Mouse (Mus musculus): ENCODE results near the gene Dnah5. TPM values are rescaled to one million over a fixed set of nuclear protein-coding genes. Genes with fewer than 3 reads are reported as not detected.

Dnah5 gene
- polyA plus RNA-seq (2014; fragmentation: Nextera tagmentation; extraction: Ambion mirVana): 0.01 TPM in 1 of 2 replicates, not detected in the other

DNA sequence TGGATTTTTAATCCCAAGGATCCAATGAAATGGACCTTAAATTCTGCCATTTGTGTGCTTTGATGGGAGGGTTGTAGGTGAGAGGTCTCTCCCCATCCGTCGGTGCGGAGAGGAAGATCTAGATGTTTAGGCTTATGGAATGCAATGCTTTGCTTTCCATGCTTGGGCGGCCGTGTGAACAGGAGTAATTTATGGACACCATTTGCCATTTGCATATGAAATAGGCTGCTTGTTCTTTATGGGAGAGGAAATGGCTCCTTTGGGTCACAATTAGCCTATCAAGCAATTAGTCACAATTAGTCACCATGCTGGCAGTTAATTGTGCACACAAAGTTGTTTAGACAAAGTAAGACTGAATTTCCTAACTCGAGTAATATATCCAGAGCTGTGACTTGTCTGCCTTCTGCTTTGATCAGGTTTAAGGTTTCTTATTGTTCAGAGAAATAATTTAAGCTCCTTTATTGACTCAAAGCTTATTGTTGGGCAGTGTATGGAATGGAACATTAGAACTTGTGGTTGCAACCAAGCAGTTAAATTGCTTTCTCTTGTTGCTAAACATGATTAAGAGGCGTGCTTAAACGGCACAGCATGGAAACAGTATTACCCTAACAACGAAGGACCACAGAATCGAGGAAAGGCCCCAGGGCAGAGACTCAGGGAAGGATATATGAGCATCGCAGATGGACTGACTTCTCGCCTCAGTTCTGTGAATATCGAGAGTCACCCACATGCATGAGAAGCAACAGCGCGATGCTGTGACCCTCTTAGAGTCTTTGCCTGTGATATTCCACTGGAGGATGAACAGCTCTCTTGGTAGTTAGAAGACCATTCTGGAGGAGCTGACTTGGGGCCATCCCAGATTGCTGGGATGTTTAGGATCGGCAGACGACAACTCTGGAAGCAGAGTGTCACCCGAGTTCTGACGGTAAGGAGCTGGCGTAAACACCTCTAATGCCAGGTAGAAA, at the start of gene Dnah5:
Dnah5 (plus strand) TSS at position 642 of the 965 bp plus-strand sequence.
- Histone ChIP-seq H3K27me3 (ENCODE audit: insufficient read depth, low read length) (no peaks in the 10 kb centered on the region), H3K9ac (no peak within 1 kb of the TSS), H3K27ac (ENCODE audit: low read depth) (no peak within 1 kb of the TSS), H3K4me2 (no peak within 1 kb of the TSS), H3K9me3 (ENCODE audit: low read depth, low read length) (no peaks in the 10 kb centered on the region), H3K4me3 (ENCODE audit: low read depth, low read length) (no peak within 1 kb of the TSS), H3K36me3 (ENCODE audit: insufficient read depth) (no peaks in the 10 kb centered on the region), H3K4me1 (ENCODE audit: insufficient read depth) (no peaks in the 10 kb centered on the region)
- no peak for TF ChIP-seq CTCF (IDR thresholded peaks at IDR 0.05; ENCODE audit: low read depth)
- 82% methylated on average over 20 of the region's 20 CpGs for WGBS
- DNase-seq (no peak), ATAC-seq (ENCODE audit: insufficient read depth) (no peak)

DNA sequence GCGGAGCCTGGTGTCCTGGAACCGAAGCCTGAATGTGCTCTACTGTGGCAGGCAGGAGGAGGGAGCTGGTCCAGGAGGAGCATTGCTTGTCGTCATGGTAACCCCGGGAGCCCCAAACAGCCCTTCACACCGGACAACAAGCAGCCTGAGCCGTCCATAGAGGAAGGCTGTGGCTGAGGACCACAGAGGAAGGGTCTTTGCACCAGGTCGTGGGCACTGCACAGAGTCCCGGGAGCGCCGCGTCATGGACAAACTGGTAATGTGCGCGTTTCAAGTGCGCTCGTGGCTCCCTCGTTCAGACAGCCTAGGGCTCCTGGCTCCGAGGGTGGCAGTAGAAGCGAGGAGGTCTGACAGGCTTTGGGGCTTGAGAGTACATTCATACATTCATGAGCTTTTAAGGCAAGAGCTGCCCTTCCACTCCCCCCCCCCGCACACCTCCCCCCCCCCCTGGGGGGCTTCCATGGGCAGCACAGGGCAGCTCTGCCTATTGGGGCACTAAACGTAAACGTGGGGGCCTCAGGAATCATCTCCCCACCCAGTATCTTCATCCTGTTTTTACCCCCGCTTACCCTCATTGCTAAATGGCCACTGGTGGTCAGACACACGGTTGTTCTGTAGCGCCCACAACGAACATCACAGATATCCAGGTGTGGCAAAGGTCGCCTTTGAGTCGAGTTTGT, 48.6 kb upstream of the Dnah5 start:
- Histone ChIP-seq H3K4me1 (ENCODE audit: insufficient read depth) (0 out of 2 replicates have a peak, but pooled peaks cover 4% of the 10 kb centered on the region), H3K36me3 (ENCODE audit: insufficient read depth) (no peaks in the 10 kb centered on the region), H3K27ac (ENCODE audit: low read depth) (no peak overlapping the region), H3K9me3 (ENCODE audit: low read depth, low read length) (no peaks in the 10 kb centered on the region), H3K4me2 (peak overlapping the region; percentile 63), H3K27me3 (ENCODE audit: insufficient read depth, low read length) (peaks cover 5% of the 10 kb centered on the region; the same call in 1 of the 2 replicates), H3K9ac (no peak overlapping the region), H3K4me3 (ENCODE audit: low read depth, low read length) (peak overlapping the region; percentile 24)
- DNase-seq (peak; percentile 63), ATAC-seq (ENCODE audit: insufficient read depth) (peak; percentile 58)
- TF ChIP-seq CTCF (IDR thresholded peaks at IDR 0.05; ENCODE audit: low read depth): peak; percentile 44
- 9% methylated on average over 26 of the region's 27 CpGs for WGBS

DNA sequence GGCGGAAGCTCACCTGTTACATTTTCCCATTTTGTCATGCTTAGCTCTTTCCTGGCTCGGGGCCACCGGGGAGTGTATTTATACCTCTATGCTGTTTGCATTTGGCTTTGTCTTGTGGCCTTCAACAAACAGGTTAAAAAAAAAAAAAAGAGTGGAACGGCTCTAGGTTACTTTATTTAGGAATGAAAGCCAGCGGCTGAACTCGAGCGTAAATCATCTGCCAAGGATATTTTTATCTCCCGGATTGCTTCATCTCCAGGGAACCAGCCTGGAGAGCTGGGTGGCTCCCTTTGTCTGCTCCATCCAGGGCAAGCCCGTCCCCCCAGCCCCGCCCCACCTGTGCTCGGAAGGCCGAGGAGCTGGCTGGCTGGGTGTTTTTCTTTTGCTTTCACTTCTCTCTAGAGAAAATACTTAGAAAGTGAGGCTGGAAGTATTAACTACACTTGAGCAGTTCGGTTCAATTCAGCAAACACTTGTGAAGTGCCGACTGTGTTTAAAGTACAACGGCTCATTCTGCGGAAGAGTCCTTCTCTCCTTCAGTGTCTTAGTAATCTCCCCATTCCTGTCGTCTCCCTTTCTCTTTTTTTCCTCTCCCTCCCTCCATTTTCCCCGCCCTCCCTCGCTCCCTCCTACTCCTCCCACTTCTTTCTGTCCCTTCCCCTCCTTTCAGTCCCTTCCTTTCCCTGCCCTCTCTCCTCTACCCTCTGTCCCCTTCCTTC, 44.6 kb upstream of the Dnah5 start:
- peak overlapping the region; percentile 51 for H3K9ac ChIP-seq
- DNase-seq: peak; percentile 76
- WGBS: 2% methylated on average over 19 of the region's 19 CpGs
- no peak for TF ChIP-seq CTCF (IDR thresholded peaks at IDR 0.05; ENCODE audit: low read depth)
- peaks cover 5% of the 10 kb centered on the region; the same call in 1 of the 2 replicates for H3K27me3 ChIP-seq (ENCODE audit: insufficient read depth, low read length)
- H3K9me3 ChIP-seq (ENCODE audit: low read depth, low read length): no peaks in the 10 kb centered on the region
- H3K36me3 ChIP-seq (ENCODE audit: insufficient read depth): no peaks in the 10 kb centered on the region
- peak overlapping the region; percentile 42 for H3K4me3 ChIP-seq (ENCODE audit: low read depth, low read length)
- H3K4me1 ChIP-seq (ENCODE audit: insufficient read depth): 0 out of 2 replicates have a peak, but pooled peaks cover 4% of the 10 kb centered on the region
- H3K4me2 ChIP-seq: peak overlapping the region; percentile 57
- peak; percentile 94 for ATAC-seq (ENCODE audit: insufficient read depth)
- H3K27ac ChIP-seq (ENCODE audit: low read depth): peak overlapping the region; percentile 61; the same call in 1 of the 2 replicates

DNA sequence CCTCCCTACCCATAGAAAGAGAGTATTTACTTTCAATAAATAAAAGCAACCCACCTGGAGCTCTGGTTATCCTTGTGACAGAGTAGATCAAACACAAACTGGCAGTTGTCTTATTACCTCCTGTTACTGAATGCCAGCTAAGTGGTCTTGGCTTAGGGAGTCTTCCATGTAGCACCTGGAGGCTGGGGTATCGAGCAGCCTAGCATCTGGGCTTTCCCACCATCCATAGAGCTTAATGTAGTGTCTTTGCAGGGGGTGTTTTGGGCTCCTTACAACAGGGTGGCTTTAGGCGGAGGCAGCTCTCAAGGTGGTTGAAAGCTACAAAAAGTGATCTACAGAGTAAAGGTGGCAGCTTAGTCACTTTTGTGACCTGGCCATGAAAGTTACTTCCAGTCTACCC, 41.3 kb upstream of the Dnah5 start:
- Histone ChIP-seq H3K4me2 (no peak overlapping the region), H3K4me3 (ENCODE audit: low read depth, low read length) (no peak overlapping the region), H3K9me3 (ENCODE audit: low read depth, low read length) (no peaks in the 10 kb centered on the region), H3K27ac (ENCODE audit: low read depth) (no peak overlapping the region), H3K4me1 (ENCODE audit: insufficient read depth) (no peaks in the 10 kb centered on the region), H3K9ac (no peak overlapping the region), H3K36me3 (ENCODE audit: insufficient read depth) (no peaks in the 10 kb centered on the region), H3K27me3 (ENCODE audit: insufficient read depth, low read length) (no peaks in the 10 kb centered on the region)
- no peak for ATAC-seq (ENCODE audit: insufficient read depth)
- DNase-seq: no peak
- no peak for TF ChIP-seq CTCF (IDR thresholded peaks at IDR 0.05; ENCODE audit: low read depth)
- 81% methylated on average over 2 of the region's 2 CpGs for WGBS

DNA sequence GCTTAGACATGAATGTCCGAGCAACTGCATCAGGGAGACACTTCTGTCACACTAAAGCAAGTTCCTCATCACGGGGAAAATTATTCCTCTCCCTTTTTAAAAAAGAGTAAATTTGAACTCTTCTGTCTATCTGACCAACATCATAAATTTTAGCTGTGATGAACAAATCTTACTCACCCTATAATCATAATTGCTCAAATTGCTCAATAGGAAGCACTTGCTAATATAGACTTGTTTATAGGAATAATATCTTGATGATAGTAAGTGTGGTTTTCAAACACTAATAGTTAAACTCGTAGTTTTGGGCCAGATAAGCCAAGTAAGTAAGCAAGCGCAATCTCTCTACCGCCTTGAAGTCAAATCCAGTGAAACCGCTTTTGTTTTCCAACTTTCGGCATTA, 38.3 kb upstream of the Dnah5 start:
- TF ChIP-seq CTCF (IDR thresholded peaks at IDR 0.05; ENCODE audit: low read depth): no peak
- no peak overlapping the region for H3K4me3 ChIP-seq (ENCODE audit: low read depth, low read length)
- DNase-seq (no peak), ATAC-seq (ENCODE audit: insufficient read depth) (no peak)
- WGBS: 79% methylated on average over 7 of the region's 7 CpGs
- no peak overlapping the region for H3K9ac ChIP-seq
- no peaks in the 10 kb centered on the region for H3K4me1 ChIP-seq (ENCODE audit: insufficient read depth)
- no peaks in the 10 kb centered on the region for H3K36me3 ChIP-seq (ENCODE audit: insufficient read depth)
- no peaks in the 10 kb centered on the region for H3K27me3 ChIP-seq (ENCODE audit: insufficient read depth, low read length)
- H3K27ac ChIP-seq (ENCODE audit: low read depth): no peak overlapping the region
- no peak overlapping the region for H3K4me2 ChIP-seq
- no peaks in the 10 kb centered on the region for H3K9me3 ChIP-seq (ENCODE audit: low read depth, low read length)

DNA sequence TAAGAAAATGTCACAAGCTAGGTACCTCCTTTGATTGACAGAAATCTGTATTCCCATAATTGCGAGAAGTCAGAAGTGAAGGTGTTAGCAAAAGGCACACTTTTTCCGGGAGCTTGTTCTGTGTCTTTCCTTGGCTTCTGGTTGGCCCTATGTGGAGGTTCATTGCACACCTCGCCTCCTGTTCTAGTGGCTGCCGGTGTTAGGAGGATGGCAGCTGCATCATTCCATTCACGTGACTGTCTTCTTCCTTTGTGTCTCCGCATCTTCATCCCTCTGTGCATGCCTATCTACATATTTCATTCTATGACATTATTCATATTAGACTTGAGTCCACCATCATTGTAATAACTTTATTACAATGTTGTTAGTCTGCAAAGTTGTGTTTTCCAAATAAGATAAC, 37.5 kb upstream of the Dnah5 start:
- H3K36me3 ChIP-seq (ENCODE audit: insufficient read depth): no peaks in the 10 kb centered on the region
- H3K4me1 ChIP-seq (ENCODE audit: insufficient read depth): no peaks in the 10 kb centered on the region
- no peak overlapping the region for H3K27ac ChIP-seq (ENCODE audit: low read depth)
- no peak for ATAC-seq (ENCODE audit: insufficient read depth)
- no peaks in the 10 kb centered on the region for H3K9me3 ChIP-seq (ENCODE audit: low read depth, low read length)
- H3K9ac ChIP-seq: no peak overlapping the region
- no peaks in the 10 kb centered on the region for H3K27me3 ChIP-seq (ENCODE audit: insufficient read depth, low read length)
- no peak for DNase-seq
- H3K4me2 ChIP-seq: no peak overlapping the region
- 86% methylated on average over 6 of the region's 6 CpGs for WGBS
- no peak overlapping the region for H3K4me3 ChIP-seq (ENCODE audit: low read depth, low read length)
- TF ChIP-seq CTCF (IDR thresholded peaks at IDR 0.05; ENCODE audit: low read depth): no peak
